Mouse (Mus musculus): ENCODE measurements around the gene Poc1a.

Poc1a gene

GRCm38 (mm10) chr9:106265358-106266075, 15.3 kb upstream of the Poc1a start:
- no peak for DNase-seq (ENCODE audit: low spot score in 2 of 2)

DNA sequence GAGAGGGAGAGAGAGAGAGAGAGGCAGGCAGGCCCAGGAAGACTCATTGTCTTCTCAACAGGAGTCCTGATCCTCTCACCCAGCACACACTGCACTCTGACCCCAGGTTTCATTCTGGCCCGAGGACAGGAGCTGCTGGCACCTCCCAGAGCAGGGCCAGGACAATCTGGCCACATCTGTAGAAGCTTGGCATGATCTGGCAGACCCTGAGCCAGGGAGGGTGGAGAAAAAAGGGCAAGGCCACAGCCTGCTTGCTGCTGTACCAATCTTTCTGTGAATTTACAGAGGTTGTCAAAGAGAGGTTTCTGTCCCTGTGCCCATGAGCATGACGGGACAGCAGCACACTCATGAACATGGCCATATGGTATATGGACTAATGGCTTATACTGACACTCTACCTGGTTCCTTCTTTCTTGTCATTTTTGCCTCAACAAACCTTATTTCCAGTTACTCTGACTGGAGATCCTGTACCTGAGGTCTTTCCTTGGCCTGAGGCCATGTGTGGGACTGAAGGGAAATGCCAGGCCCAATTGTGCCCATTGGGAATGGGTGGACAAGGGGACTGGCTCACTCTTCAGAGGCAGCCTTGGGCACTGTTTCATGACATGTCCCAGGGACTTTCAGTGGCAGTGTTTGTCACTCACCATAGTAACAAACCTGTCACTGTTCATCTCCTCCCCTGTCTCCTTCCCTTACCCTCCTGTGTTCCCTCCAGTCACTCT, 13.8 kb upstream of the Poc1a start:
- DNase-seq (ENCODE audit: low spot score in 2 of 2), result no peak

DNA sequence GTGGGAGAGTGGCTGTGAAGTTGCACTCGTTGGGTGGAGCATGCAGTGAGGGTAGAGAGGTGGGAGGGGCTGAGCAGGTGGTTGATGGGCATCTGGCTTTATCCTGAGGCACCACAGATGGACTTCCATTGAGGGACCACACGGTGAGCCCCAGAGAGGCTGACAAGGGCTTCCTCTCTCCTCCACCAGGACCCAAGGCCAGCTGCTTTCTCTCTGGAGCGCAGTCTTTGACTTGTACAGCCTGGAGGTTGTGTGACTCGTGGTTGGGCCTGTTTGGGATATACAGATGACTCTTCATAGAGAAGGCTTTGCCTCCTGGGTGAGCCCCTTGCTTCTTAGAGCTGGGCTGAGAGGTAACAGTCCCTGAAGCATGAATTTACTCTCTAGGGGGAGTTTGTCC, 12.4 kb upstream of the Poc1a start:
- no peak for DNase-seq (ENCODE audit: low spot score in 2 of 2)

GRCm38 (mm10) chr9:106269076-106269788, 11.6 kb upstream of the Poc1a start:
- no peak for DNase-seq (ENCODE audit: low spot score in 2 of 2)

DNA sequence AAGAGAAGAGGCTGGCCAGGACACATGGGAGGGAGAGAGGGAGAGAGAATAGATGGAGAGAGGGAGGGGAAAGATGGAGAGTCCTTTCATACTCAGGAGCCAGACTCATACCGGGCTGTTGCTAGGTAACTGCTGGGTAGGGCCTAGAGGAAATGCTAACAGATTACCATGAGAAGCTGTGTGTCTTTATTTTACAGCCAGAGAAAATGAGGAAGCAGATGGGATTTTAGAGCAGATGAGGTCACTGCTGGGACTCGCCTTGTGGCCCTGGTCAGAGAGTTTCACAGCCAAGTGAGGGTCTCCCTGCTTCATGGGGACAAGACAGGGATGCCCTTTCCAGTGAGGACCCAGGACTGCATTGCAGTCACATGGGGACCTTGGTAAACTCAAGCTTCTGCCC, 11.0 kb upstream of the Poc1a start:
- peak in 1 of 2 experiments; percentile 25 for DNase-seq (ENCODE audit: low spot score in 2 of 2)

DNA sequence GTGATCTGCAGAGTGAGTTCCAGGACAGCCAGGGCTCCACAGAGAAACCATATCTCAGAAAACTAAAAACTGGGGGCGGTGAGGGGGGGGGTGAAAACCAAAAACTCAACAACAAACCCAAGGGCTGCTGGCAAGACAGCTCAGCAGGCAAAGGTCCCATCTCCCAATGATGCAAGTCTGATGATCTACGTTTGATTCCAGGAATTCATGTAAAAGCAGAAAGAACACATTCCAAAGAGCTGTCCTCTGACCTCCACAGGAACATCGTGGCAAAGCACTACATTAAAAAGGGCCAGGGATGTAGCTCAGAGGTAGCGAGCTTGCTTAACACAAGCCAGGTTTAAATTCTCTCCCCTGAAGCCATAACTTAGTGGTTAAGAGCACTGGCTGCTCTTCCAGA, 10.2 kb upstream of the Poc1a start:
- DNase-seq (ENCODE audit: low spot score in 2 of 2), result no peak

DNA sequence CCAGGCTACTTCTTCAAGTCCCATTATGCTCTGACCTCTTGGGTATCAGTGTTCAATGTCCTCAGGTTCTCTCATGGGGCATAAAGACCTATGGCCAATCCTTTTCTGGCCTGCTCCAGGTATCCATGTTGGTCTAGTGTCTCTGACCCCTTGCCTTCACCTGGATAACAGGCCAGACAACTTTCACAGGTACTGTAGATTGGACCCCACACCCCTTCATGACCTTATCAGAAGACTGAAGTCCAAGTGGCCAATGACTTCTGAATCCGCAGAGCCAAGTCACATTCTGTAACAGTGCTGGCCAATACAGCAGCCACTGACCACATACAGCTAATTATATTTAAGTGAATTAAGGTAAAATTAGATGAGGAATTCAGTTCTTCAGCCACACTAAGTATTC, 8.6 kb upstream of the Poc1a start:
- DNase-seq (ENCODE audit: low spot score in 2 of 2), result no peak

DNA sequence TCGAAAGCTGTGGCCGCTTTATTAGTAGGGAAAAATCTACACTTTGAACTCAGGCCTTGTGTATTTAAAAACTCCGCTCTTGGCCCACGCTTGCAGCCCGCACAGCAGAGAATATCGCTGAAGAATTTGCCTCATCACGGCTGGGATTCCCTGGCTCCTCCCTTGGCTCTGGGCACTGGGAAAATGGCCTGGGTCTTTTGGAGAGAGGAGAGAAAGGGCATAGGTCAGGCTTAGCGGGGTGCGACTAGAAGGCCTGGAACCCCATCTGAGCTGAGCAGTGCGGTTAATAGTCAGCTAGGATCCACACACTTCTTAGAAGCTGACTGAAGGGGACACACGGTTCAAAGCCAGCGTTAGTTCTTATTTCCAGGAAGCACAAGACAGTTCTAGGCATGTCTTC, 7.6 kb upstream of the Poc1a start:
- DNase-seq (ENCODE audit: low spot score in 2 of 2), result no peak

- DNase-seq (ENCODE audit: low spot score in 2 of 2), result no peak
Measured at GRCm38 (mm10) chr9:106273791-106274190, 7.1 kb upstream of the Poc1a start.

GRCm38 (mm10) chr9:106274652-106275180, 6.1 kb upstream of the Poc1a start:
- no peak for DNase-seq (ENCODE audit: low spot score in 2 of 2)

GRCm38 (mm10) chr9:106275806-106276205, 5.1 kb upstream of the Poc1a start:
- no peak for DNase-seq (ENCODE audit: low spot score in 2 of 2)

DNA sequence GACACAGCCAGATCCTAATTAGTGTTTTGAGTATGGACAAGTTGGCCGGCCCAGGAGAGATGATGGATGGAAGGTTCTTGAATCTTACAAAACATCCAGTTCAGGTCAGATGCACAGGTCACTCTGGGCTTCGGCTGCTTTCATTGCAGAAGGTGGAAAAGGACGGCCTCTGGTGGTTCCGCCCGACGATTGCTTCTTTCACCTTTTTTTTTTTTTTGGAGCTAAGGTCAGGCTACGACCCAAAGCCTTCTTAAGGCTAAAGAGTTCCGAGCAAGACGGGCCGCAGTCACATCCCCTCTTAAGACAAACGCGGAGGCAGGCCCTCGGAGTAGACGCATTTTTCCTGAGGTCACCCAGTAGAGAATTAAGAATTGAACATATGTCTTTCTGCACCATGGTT, 475 bp upstream of the Poc1a start:
- DNase-seq (ENCODE audit: low spot score in 2 of 2), result peak; percentile 48

GRCm38 (mm10) chr9:106282024-106282423, 1.2 kb downstream of the Poc1a start:
- DNase-seq (ENCODE audit: low spot score in 2 of 2), result no peak

DNA sequence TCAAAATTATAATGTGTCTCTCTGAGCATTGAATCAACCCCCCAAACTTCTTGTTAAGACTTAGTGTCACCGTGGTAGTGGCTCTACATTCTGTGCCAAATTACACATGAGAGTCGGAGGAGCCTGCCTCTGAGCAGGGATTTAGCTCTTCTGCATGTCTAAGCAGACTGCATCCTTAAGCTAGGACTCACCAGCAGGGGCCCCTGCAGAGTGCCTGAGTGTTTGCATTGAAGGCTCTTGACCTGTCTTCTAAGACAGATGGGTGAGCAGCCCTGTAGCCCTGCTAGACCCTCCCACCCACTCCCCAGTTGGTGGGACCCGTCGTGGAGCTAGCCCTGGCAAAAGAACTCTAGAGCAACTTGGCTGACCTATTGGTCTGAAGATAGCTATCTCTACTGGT, 6.3 kb downstream of the Poc1a start:
- no peak for DNase-seq (ENCODE audit: low spot score in 2 of 2)

- DNase-seq (ENCODE audit: low spot score in 2 of 2), result peak; percentile 90 to 95
Measured at GRCm38 (mm10) chr9:106288864-106289263, 8.0 kb downstream of the Poc1a start.

GRCm38 (mm10) chr9:106289841-106290240, 9.0 kb downstream of the Poc1a start:
- DNase-seq (ENCODE audit: low spot score in 2 of 2), result peak in 1 of 2 experiments; percentile 27

DNA sequence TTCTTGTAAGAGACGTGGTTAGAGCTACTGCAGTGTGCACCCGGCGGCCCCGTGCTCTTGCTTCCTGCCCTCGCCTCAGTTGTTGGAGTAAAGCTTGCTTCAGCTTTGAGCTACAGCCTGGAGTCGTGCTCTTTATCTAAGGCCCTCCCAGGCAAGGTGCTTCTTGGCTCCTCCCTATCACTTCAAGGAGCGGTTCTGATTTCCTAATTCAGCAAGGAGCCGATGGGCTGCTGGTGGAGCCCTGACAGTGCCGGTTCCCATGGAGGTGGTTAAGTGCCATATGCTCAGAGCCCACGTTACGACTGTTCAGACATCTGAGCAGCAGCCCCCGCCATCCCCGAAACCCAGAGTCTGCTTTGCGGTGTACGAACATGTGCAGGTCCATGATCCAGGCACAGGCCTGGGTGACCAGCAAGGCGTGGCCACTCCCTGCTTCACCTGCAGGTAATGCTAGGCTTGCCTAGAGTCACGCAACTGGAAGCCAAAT, 9.8 kb downstream of the Poc1a start:
- peak; percentile 80 to 86 for DNase-seq (ENCODE audit: low spot score in 2 of 2)

DNA sequence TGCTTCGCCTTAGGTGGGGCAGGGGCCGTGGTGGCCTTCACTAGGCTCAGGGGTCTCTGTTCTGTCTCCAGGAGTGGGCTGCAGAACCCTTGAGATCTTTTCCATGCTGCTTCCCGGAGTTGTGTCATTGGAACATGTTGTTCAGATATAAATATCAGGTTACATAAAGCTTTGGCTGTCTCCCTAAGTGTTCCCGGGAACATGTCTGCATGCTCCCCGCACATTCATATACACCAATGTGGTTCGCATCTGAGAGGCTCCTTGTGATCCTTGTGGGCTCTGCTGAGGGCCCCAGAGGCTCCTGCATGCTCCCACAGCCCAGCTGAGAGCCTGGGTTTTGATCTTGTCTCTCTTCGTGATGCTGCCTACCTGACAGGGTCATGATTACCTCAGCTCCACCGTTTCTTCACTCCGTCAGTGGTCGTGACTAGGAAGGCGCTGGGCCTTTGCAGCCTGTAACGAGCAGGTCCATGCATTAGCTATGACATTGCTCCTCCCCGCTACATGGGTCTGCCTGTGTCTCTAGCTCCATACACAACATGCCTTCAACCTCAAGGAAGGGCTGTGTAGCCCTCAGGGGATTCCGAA, 12.8 kb downstream of the Poc1a start:
- peak; percentile 56 to 66 for DNase-seq (ENCODE audit: low spot score in 2 of 2)

- DNase-seq (ENCODE audit: low spot score in 2 of 2), result no peak
Measured at GRCm38 (mm10) chr9:106296637-106297174, 15.8 kb downstream of the Poc1a start.

- DNase-seq (ENCODE audit: low spot score in 2 of 2), result peak; percentile 95 to 96
Measured at GRCm38 (mm10) chr9:106300176-106300803, 19.4 kb downstream of the Poc1a start.

GRCm38 (mm10) chr9:106300949-106301348, 20.1 kb downstream of the Poc1a start:
- DNase-seq (ENCODE audit: low spot score in 2 of 2), result no peak

All from right cerebral cortex, adult 2 months (tissue).